Mouse (Mus musculus) layer of hippocampus, adult 9-10 months (tissue): ENCODE data around the gene Foxl1.

Source experiments
- DNase-seq: peaks from one replicate; pipeline ENCODE4 v3.0.0; 2022; ENCODE audit warnings: low spot score

Foxl1 gene

GRCm38 (mm10) chr8:121127756-121128375 is at the start of gene Foxl1:
Gene Foxl1, plus strand, starts transcription at chr8:121127940.
- DNase-seq: no peak

GRCm38 (mm10) chr8:121078721-121079120 is 49.0 kb upstream of the Foxl1 start:
- DNase-seq: no peak

GRCm38 (mm10) chr8:121079201-121079600 is 48.5 kb upstream of the Foxl1 start:
- DNase-seq: no peak

GRCm38 (mm10) chr8:121079944-121080343 is 47.8 kb upstream of the Foxl1 start:
- no peak for DNase-seq

GRCm38 (mm10) chr8:121080361-121081090 is 47.2 kb upstream of the Foxl1 start:
- no peak for DNase-seq

- DNase-seq: no peak
Observed at GRCm38 (mm10) chr8:121081398-121081797, 46.3 kb upstream of the Foxl1 start.

GRCm38 (mm10) chr8:121082218-121083092 is 45.3 kb upstream of the Foxl1 start:
- DNase-seq: no peak

GRCm38 (mm10) chr8:121083093-121083935 is 44.4 kb upstream of the Foxl1 start:
- no peak for DNase-seq

- no peak for DNase-seq
Observed at GRCm38 (mm10) chr8:121083936-121084209, 43.9 kb upstream of the Foxl1 start.

GRCm38 (mm10) chr8:121084210-121084951 is 43.4 kb upstream of the Foxl1 start, which contains the start of gene Foxf1:
Gene Foxf1, plus strand, starts transcription at chr8:121084386.
- DNase-seq: no peak

- no peak for DNase-seq
Observed at GRCm38 (mm10) chr8:121085011-121085410, 42.7 kb upstream of the Foxl1 start.

GRCm38 (mm10) chr8:121085561-121085960 is 42.2 kb upstream of the Foxl1 start:
- no peak for DNase-seq

- no peak for DNase-seq
Observed at GRCm38 (mm10) chr8:121086004-121086900, 41.5 kb upstream of the Foxl1 start.

- no peak for DNase-seq
Observed at GRCm38 (mm10) chr8:121088281-121088680, 39.5 kb upstream of the Foxl1 start.

GRCm38 (mm10) chr8:121088871-121089630 is 38.7 kb upstream of the Foxl1 start:
- no peak for DNase-seq

- no peak for DNase-seq
Observed at GRCm38 (mm10) chr8:121089631-121090380, 37.9 kb upstream of the Foxl1 start.

- no peak for DNase-seq
Observed at GRCm38 (mm10) chr8:121090716-121091115, 37.0 kb upstream of the Foxl1 start.

- no peak for DNase-seq
Observed at GRCm38 (mm10) chr8:121092141-121092540, 35.6 kb upstream of the Foxl1 start.

- DNase-seq: peak; percentile 59
Observed at GRCm38 (mm10) chr8:121092627-121093026, 35.1 kb upstream of the Foxl1 start.
